Mouse (Mus musculus) olfactory bulb, adult 2 months (tissue): ENCODE measurements around the gene Bicdl1.

Experiments used
- CTCF ChIP-seq: fragments of 200-500 bp; IDR thresholded peaks from 2 replicates; pipeline ENCODE4 v1.5.1; 2012; ENCODE audit warnings: low read depth, mild to moderate bottlenecking, low read length, moderate library complexity; ENCODE audit not compliant: insufficient read depth
- POLR2A ChIP-seq: fragments of 200-500 bp; IDR thresholded peaks from 2 replicates; pipeline ENCODE4 v1.6.1; 2012; ENCODE audit warnings: mild to moderate bottlenecking, low read depth, low read length, moderate library complexity; ENCODE audit not compliant: insufficient read depth

DNA sequence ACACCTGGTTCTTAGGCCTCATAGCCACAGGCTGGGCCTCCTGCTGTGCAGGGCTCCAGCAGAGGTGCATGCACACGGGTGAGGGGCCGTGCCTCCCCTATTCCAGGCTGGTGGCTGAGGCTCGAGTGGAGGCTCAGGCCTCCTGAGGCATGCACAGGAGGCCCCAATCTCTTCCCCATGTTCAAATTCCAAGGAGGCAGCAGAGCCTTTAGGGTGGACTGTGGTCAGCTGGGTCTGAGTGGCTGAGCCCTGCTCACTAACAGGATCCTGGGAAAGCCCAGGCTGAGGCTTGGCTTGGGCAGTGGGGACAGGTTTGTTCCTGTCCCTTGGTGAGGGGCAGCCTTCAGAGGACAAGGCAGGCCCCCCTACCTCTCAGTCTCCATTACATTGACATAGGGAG is 82.5 kb downstream of the Bicdl1 start:
- TF ChIP-seq POLR2A (0 out of 2 replicates have a peak, but pooled peaks have one; percentile 3), CTCF (no peak)
